Mouse (Mus musculus): ENCODE results near the gene Stat5a. TPM values are rescaled to one million over a fixed set of nuclear protein-coding genes. Genes with fewer than 3 reads are reported as not detected.

The Stat5a gene
- total and polyA plus RNA-seq, 3 experiments, result 17.5 to 23.6 (median 23.0) TPM

DNA sequence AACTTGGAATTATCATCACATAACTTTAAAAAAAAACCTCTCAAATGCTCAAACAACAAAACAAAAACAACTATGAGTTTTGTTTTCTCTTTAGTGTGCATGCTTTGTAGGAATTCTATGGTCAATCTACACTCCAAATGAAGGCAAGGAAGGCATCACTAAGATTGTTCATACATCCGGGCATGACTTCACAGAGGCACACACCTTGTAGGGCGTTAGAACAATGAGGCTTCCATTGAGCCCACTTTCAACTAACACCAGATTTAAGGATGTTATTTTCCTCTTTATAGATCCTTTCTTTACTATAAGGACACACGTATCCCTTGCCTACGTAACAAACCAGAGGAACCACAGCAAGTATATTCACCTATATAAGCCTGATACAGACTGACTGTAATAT, 11.6 kb upstream of the Stat5a start (continued):
- TF ChIP-seq ZNF384 (IDR thresholded peaks at IDR 0.05; ENCODE audit: low read depth, low read length), result no peak

DNA sequence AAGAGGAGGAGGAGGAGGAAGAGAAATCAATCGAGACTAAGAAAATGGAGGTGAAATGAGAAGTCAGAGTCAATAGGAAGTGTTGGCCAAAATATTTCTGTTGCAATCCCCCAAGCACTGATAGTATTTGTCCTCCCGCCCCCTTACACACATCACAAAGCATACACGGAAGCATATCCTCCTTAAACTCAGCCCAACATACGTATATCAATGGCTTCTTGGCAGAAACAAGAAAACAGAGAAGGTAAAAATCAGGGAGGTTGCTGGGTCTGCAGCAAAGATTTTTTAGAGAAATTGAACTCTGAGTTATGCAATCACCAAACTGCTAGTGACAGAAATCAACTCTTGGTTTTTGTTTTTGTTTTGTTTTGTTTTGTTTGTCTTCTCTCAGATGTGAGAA, 11.1 kb upstream of the Stat5a start:
- Histone ChIP-seq H3K27ac (ENCODE audit: insufficient read depth, low read depth) (no peak overlapping the region), H3K27me3 (replicated peaks) (peaks cover 27% of the 10 kb centered on the region), H3K4me1 (ENCODE audit: control insufficient read depth in 1 of 2, insufficient read depth in 2 of 2) (peaks cover 10 to 44% of the 10 kb centered on the region in 2 experiments), H3K36me3 (replicated peaks in 1 of 2; ENCODE audit: control insufficient read depth in 1 of 2, insufficient read depth in 1 of 2, low read length in 1 of 2) (peaks cover 0 to 5% of the 10 kb centered on the region in 2 experiments), H3K4me3 (replicated peaks in 1 of 3; ENCODE audit: low read depth in 2 of 3, low read length in 2 of 3, poor library complexity in 1 of 3) (peak overlapping the region in 1 of 3 experiments; percentile 10), H3K4me2 (ENCODE audit: insufficient read depth, low read depth, poor library complexity, severe bottlenecking) (0 out of 2 replicates have a peak overlapping the region, but pooled peaks have one; percentile 31), H3K9ac (ENCODE audit: insufficient read depth, low read depth) (no peak overlapping the region), H3K79me2 (replicated peaks; ENCODE audit: control insufficient read depth, extremely low read depth, insufficient read depth, poor library complexity, severe bottlenecking) (peaks cover 21% of the 10 kb centered on the region), H3K9me3 (replicated peaks; ENCODE audit: low read length) (no peaks in the 10 kb centered on the region)
- DNase-seq (ENCODE audit: extremely low read depth), result no peak
- TF ChIP-seq CHD1 (IDR thresholded peaks at IDR 0.05; ENCODE audit: low read depth, low read length) (no peak), POLR2A (IDR thresholded peaks at IDR 0.05; ENCODE audit: low read depth, low read length) (no peak), PAX5 (IDR thresholded peaks at IDR 0.05; ENCODE audit: low read length) (no peak), CHD2 (IDR thresholded peaks at IDR 0.05; ENCODE audit: low read length) (no peak), POLR2AphosphoS2 (IDR thresholded peaks at IDR 0.05; ENCODE audit: low read depth, low read length) (no peak), RAD21 (IDR thresholded peaks at IDR 0.05; ENCODE audit: low read depth, low read length) (no peak), ZC3H11A (IDR thresholded peaks at IDR 0.05; ENCODE audit: low read depth, low read length) (no peak), USF1 (IDR thresholded peaks at IDR 0.05; ENCODE audit: low read depth, low read length) (no peak), NRF1 (IDR thresholded peaks at IDR 0.05; ENCODE audit: low read depth, low read length) (no peak), NELFE (IDR thresholded peaks at IDR 0.05; ENCODE audit: low read depth, low read length) (no peak), MXI1 (IDR thresholded peaks at IDR 0.05; ENCODE audit: low read depth, low read length) (no peak), KAT2A (IDR thresholded peaks at IDR 0.05; ENCODE audit: insufficient replicate concordance, low read length) (no peak), JUN (IDR thresholded peaks at IDR 0.05; ENCODE audit: insufficient read depth, low read depth, low read length) (no peak), EP300 (IDR thresholded peaks at IDR 0.05; ENCODE audit: low read length) (no peak), ZKSCAN1 (IDR thresholded peaks at IDR 0.05; ENCODE audit: borderline replicate concordance, low read depth, low read length) (no peak)
- in situ Hi-C loops (cut with MboI; ENCODE audit: low pct_ligation_motif_present, low pct_unique_long_range_greater_than_20kb, low sequenced_read_pairs), result no loop called here
- dilution Hi-C loops (cut with MboI; ENCODE audit: extremely low pct_ligation_motif_present, extremely low pct_unique_long_range_greater_than_20kb, low sequenced_read_pairs), result no loop called here

DNA sequence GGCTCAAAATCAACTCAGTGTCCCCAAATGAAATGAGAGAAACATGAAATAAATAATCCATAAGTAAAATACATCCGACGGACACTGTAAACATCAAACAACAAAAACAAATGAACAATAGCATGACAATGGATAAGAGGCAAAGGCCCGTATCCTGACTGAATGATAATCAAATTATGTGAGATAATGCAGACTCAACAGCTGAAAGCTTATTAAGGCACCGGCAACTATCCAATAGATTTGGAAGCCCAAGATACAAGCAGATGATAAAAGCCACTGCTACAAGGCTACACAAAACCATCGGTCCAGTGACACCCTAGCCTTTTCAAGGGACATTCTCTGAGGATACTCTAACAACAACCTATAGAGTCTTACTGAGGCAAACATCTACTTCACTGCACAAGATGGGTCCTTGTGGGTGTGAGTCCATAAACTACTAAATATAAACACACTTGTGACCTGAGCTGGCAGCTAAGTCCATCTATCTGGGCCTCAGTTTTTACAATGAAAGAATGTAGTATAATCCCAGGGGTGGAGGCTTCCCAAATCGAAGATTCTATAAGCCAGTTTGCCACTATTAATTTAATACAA, 10.3 kb upstream of the Stat5a start:
- Histone ChIP-seq H3K4me3 (replicated peaks in 1 of 3; ENCODE audit: low read depth in 2 of 3, low read length in 2 of 3, poor library complexity in 1 of 3) (peak overlapping the region; percentile 4 to 84 (median 58)), H3K9ac (ENCODE audit: insufficient read depth, low read depth) (peak overlapping the region; percentile 88; the same call in 1 of the 2 replicates), H3K4me1 (ENCODE audit: control insufficient read depth in 1 of 2, insufficient read depth in 2 of 2) (peaks cover 5 to 40% of the 10 kb centered on the region in 2 experiments), H3K36me3 (replicated peaks in 1 of 2; ENCODE audit: control insufficient read depth in 1 of 2, insufficient read depth in 1 of 2, low read length in 1 of 2) (peaks cover 0 to 5% of the 10 kb centered on the region in 2 experiments), H3K27ac (ENCODE audit: insufficient read depth, low read depth) (no peak overlapping the region), H3K4me2 (ENCODE audit: insufficient read depth, low read depth, poor library complexity, severe bottlenecking) (peak overlapping the region; percentile 97), H3K27me3 (replicated peaks) (peaks cover 34% of the 10 kb centered on the region), H3K9me3 (replicated peaks; ENCODE audit: low read length) (no peaks in the 10 kb centered on the region), H3K79me2 (replicated peaks; ENCODE audit: control insufficient read depth, extremely low read depth, insufficient read depth, poor library complexity, severe bottlenecking) (peaks cover 21% of the 10 kb centered on the region)
- dilution Hi-C loops (cut with MboI; ENCODE audit: extremely low pct_ligation_motif_present, extremely low pct_unique_long_range_greater_than_20kb, low sequenced_read_pairs) (no loop called here), in situ Hi-C loops (cut with MboI; ENCODE audit: low pct_ligation_motif_present, low pct_unique_long_range_greater_than_20kb, low sequenced_read_pairs) (no loop called here)
- DNase-seq (ENCODE audit: extremely low read depth), result no peak
- TF ChIP-seq JUN (IDR thresholded peaks at IDR 0.05; ENCODE audit: insufficient read depth, low read depth, low read length) (no peak), TCF12 (IDR thresholded peaks at IDR 0.05; ENCODE audit: low read depth, low read length) (peak; percentile 32; the same call in 1 of the 2 replicates)
